Mouse (Mus musculus) embryonic fibroblast, embryonic 13.5 days (primary cell): ENCODE measurements around the gene Pdgfc.

Experiments used
- CTCF ChIP-seq: IDR thresholded peaks from 2 replicates; pipeline ENCODE4 v1.5.1; 2011; ENCODE audit warnings: mild to moderate bottlenecking, control low read depth, low read length, moderate library complexity, borderline replicate concordance; ENCODE audit not compliant: insufficient read depth
- POLR2A ChIP-seq: IDR thresholded peaks from 2 replicates; pipeline ENCODE4 v1.6.1; 2011; ENCODE audit warnings: low read depth, mild to moderate bottlenecking, control low read depth, low read length, moderate library complexity

DNA sequence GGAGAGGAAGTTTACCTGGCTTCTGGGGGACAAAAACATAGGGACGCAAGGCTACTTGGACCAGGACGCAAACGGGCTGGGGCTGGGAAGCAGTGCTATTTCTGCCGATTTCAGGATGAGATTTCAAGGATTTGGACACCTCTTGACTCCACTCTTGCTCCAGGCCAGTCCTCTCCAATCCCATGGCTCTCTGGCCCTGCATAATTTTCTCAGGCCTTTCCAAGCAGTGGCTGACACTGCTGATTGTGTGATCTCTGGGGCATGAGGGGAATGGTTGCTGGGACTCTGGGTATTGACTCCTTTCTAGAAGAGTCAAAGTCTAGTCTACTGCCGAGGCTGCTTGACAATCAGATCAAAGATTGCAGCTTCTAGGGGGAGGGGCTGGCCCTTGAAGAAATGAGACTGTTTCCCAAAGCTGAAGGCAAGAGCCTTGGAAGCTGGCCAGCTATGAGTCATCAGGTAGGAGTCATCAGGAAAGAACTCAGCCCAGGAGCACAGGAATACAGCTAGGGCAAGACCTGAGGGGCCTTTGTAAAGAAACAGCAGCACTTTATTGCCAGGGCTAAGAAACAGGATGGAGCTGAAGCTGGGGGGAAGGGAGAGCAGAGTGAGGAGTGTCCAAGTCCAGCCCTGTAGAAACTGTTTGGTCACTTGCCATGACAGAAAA lies 18.7 kb upstream of the Pdgfc start:
- TF ChIP-seq CTCF (no peak), POLR2A (no peak)
